Mouse (Mus musculus) testis, adult 2 months (tissue): ENCODE results near the gene Atp10b.

Source experiments
- CTCF ChIP-seq: fragments of 200-500 bp; IDR thresholded peaks from 2 replicates; pipeline ENCODE4 v1.5.1; 2012; ENCODE audit warnings: low read depth, mild to moderate bottlenecking, inconsistent platforms, low read length, moderate library complexity; ENCODE audit not compliant: control insufficient read depth, insufficient read depth, insufficient replicate concordance
- POLR2A ChIP-seq: fragments of 200-500 bp; IDR thresholded peaks from 2 replicates; pipeline ENCODE4 v1.6.1; 2012; ENCODE audit warnings: low read depth, mild to moderate bottlenecking, inconsistent platforms, low read length, moderate library complexity; ENCODE audit not compliant: control insufficient read depth

- TF ChIP-seq POLR2A (no peak), CTCF (no peak)
Measured at GRCm38 (mm10) chr11:43236360-43237039, 86.8 kb downstream of the Atp10b start.
